Mouse (Mus musculus) stomach, adult 2 months (tissue): ENCODE results near the gene Itga2. TPM values are rescaled to one million over a fixed set of nuclear protein-coding genes. Genes with fewer than 3 reads are reported as not detected.

Experiments used
- polyA plus RNA-seq: library from polyadenylated mRNA; depleted of rRNA; stranded (reverse); fragments of >200 nt; gene quantifications from 2 replicates; pipeline ENCODE4 v1.2.3, GENCODE M21; 2012; rRNA removed

Gene Itga2
- 0.05 and 0.13 TPM in 2 replicates for polyA plus RNA-seq

DNA sequence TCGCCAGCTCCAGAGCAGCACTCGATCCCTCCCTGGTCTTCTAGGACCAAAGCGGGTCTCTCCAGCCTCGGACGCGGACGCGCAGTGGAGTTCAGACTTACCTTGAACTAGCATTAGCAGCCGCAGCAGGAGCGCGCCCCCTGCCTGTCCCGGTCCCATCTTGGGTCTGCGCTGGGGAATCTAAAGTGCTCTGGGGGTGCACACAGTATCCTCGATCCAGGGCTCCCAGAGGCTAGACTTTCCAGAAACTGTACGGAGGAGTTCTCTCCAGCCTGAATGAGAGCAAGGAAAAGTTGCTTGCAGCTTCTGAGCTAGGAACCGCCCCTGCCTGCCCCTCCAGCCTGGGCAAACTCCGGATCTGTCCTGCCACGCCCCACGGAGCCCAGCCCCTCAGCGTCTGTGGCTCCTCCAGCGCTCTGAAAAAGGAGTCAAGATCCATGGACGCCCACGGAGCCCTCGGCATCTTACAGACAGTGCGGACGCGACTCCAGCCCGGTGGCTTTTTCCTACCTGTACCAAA, at the start of gene Itga2:
TSS of gene Itga2 (minus strand) at position 326 of the 520 bp plus-strand sequence.

DNA sequence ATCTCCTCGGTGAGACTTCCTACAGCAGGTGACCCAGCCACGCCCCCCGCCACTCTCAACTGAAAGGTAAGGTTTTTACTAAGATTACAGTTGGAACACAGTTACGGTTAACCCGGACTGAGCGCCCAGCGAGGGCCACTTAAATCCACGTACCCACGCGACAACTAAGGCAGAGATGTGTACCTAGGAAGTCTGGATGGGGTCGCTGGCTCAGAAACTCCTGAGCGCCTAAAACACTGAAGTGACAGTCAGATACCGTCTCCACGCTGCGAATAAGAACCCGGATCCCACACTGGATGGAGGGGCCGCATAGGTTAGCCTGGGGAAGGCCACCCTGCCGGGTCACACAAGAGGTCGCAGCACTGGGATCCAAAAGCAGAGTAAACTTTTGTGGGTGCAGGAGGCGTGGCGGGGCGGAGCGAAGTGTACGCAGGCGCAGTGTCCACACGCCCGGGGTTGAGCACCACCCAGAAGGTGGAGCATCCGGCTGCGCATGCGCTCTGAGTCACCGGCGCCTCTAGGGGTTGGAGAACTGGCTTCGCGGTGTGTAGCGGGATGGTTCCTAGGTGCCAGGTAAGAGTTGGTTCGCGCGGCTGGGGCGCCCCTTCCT, 114.0 kb downstream of the Itga2 start, which contains the start of gene Mocs2:
TSS of gene Mocs2 (plus strand) at position 486 of the 610 bp plus-strand sequence.

Other genes starting within 250 kb of the Itga2 start
- 2.7 and 2.9 TPM in 2 replicates for gene Mocs2, start 113.9 kb downstream of the Itga2 start, polyA plus RNA-seq
- 9.6 and 11.4 TPM in 2 replicates for gene Pelo, start 158.1 kb upstream of the Itga2 start, polyA plus RNA-seq
- 12.4 and 21.9 TPM in 2 replicates for gene Gm49395, start 169.8 kb upstream of the Itga2 start, polyA plus RNA-seq
- gene Itga1, start 169.9 kb upstream of the Itga2 start, polyA plus RNA-seq: 2.0 and 3.5 TPM in 2 replicates